Mouse (Mus musculus) urinary bladder, postnatal 25 days (tissue): ENCODE data around the gene Acsl5.

ENCODE experiments used
- DNase-seq: peaks from one replicate; pipeline ENCODE4 v3.0.0; 2022; ENCODE audit warnings: low spot score

The Acsl5 gene

GRCm38 (mm10) chr19:55251383-55252124, at the start of gene Acsl5:
TSS of gene Acsl5 (plus strand) at chr19:55251938.
- no peak for DNase-seq

GRCm38 (mm10) chr19:55206482-55207138, 45.1 kb upstream of the Acsl5 start:
- DNase-seq, result no peak

- no peak for DNase-seq
Observed at GRCm38 (mm10) chr19:55207205-55207604, 44.5 kb upstream of the Acsl5 start.

DNA sequence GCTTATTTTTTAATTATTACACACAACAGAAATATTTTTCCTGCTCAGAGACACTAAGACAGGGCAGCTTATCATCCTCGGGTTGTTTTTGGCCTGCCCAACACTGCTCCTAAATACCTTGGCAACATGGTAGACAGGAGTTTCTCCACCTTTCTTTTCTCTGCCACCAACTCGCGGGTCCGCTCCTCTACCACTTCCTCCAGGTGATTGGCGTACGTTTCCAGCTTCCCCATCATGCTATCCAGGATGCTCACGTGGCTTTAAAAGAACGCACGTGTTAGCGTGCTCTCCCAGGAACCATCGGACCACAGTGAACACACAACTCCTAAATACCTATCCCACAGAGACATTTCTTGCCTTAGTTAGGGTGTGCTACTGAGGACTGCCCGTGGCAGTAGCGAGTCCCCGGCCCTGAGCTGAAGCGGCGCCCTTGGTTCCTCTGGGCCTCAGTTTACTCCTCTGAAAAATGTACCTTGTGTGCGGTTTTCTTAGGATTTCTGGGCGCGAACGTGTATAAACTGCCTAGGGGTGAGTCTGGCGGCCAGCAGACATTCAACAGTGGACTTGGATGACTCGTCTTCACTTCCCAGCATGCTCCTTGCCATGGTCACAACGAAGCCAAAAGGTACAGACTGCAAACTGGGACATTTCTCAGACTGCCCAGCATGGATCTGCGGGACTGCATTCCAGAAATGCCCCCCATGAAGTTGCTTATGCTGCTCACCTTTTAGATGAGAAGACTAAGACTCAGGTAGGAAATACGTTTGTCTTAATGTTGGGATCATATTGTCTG, 43.8 kb upstream of the Acsl5 start:
- DNase-seq, result no peak

DNA sequence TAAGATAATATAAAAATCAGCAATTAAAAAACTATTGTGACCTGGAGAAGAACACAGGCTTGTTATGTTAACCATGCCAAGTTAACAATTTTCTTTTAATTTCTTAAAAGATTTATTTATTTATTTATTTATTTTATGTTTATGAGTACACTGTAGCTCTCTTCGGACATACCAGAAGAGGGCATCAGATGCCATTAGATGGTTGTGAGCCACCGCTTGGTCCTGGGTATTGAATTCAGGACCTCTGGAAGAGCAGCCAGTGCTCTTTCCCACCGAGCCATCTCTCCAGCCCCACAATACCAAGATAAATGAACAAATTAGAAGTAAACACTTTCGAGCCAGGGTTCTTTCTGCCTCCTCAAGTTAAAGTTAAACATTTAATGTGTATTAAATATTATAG, 43.1 kb upstream of the Acsl5 start:
- no peak for DNase-seq

DNA sequence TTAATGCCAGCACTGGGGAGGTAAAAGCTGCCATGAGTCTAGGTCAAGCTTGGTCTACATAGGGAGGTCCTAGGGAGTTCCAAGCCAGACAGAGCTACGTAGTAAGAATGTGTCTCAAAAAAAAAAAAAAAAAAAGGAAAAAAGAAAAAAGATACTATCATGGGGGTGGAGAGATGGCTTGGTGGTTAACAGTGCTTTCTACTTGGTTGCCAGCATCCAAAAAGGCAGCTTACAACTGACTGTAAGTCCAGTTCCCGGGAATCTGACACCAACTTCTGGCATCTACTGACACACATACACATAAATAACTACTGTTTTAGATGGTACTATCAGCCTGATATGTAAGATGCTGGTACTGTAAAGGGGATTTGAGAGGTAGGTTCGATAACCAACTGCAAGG, 42.7 kb upstream of the Acsl5 start:
- no peak for DNase-seq

- no peak for DNase-seq
Observed at GRCm38 (mm10) chr19:55211698-55212097, 40.0 kb upstream of the Acsl5 start.

- no peak for DNase-seq
Observed at GRCm38 (mm10) chr19:55213617-55214340, 38.0 kb upstream of the Acsl5 start.

DNA sequence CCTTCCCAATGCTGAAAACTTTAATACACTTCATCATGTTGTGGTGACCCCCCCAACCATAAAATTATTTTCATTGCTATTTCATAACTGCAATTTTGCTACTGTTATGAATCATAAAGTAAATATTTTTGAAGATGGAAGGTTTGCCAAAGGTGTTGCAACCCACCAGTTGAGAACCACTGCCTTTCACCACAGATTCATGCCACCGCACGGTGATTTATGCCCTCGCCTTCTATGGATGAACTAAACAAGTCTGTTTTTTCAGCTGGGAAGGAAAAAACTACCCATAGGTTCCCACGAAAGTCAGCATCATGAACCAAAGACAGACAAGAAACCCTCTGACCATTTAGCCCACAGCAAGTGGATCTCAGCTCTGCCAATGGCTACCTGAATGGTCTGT, 34.9 kb upstream of the Acsl5 start:
- DNase-seq, result peak; percentile 9

DNA sequence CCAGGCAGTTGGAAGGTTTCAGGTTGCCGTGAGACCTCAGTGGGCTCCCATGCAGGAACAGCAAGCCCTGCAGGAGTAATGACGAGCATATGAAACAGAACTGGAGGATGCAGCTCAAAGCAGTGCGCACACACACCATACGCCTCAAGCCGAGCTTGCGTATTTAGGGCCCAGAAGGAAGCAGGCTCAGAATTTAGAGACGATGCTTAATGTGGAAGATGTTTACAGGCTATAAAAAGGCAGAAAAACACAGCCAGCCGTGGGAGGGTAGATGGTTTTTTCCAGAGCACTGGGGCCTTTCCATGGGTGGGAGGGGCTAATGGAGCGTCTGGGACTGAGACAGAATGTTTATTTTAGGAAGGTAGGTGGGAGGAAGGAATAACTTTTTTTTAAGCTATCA, 34.4 kb upstream of the Acsl5 start:
- DNase-seq, result no peak

- peak; percentile 77 for DNase-seq
Observed at GRCm38 (mm10) chr19:55218192-55218739, 33.5 kb upstream of the Acsl5 start.

- DNase-seq, result no peak
Observed at GRCm38 (mm10) chr19:55218741-55219221, 33.0 kb upstream of the Acsl5 start.

- DNase-seq, result peak; percentile 16
Observed at GRCm38 (mm10) chr19:55219359-55219758, 32.4 kb upstream of the Acsl5 start.

GRCm38 (mm10) chr19:55221208-55221607, 30.5 kb upstream of the Acsl5 start:
- no peak for DNase-seq

GRCm38 (mm10) chr19:55222268-55222667, 29.5 kb upstream of the Acsl5 start:
- DNase-seq, result no peak

DNA sequence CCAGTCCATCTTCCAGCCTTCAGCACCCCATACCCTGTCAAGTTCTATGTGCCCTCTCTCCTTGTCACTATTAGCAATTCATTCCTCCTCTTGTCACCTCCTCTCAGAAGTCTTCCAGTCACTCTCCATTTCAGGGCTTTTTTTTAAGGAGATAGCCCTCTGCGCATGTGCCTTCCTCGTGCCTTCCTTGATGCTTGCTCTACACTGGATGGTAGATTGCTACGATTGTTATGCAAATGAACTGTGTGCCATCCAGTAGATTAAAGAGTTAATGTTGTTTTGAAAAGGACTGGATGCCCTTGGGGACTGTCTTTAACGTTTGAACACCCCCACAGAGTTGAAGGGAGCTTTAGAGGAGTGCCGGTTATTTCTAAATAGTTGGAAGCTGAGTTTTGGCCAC, 25.1 kb upstream of the Acsl5 start:
- DNase-seq, result no peak

GRCm38 (mm10) chr19:55227135-55227534, 24.6 kb upstream of the Acsl5 start:
- no peak for DNase-seq

- DNase-seq, result no peak
Observed at GRCm38 (mm10) chr19:55231081-55231480, 20.7 kb upstream of the Acsl5 start.

- no peak for DNase-seq
Observed at GRCm38 (mm10) chr19:55232136-55232535, 19.6 kb upstream of the Acsl5 start.

DNA sequence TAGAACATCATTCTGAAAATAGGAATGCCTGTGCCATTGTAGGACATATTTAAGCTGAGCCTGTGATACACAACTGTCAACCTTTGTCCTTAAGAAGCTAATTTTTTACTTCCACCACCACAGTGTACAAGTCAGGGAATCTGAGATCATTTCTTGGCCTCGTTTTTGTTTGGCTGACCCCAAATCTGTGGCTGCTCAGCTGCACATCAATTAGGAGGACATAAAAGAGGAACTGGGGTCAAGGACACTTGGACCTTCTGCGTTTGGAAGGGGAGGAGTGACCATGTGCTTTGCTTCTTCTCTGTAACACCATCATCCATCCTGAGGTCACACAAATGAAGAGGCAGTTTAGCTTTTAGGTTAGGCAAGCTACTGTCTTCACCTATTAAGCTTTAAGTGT, 15.7 kb upstream of the Acsl5 start:
- DNase-seq, result no peak

DNA sequence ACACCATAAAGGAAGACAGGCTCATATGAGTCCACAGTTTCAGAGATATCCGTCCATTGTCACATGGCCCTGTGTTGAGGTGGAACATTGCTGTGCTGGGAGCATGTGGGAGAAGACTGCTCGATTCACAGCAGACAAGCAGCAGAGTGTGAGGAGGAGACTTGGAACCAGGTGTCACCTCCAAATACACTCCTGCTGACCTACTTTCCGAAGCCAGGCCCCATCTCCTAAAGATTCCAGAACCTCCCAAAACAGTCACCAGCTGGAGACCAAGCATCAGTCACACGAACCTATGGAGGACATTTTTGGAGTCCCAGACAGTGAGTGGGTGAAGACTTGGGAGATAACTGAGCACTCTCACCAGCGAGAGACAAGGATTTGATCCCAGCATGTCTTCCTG, 15.2 kb upstream of the Acsl5 start:
- DNase-seq, result no peak
